19 mouse cellular contexts compared by ENCODE assay signal in genomic region chr6:143193166-143193565, GRCm38 (mm10). TPM values are rescaled to one million over a fixed set of nuclear protein-coding genes. Genes with fewer than 3 reads are reported as not detected.
A peak's percentile ranks its signal among the peaks of the same experiment; 100 is the strongest.
DNase-seq lines count a peak whose midpoint lies in the region; ATAC-seq and TF ChIP-seq lines count a peak whose summit lies in the region.
"Had no signal": no experiment of that assay in that cellular context is flagged by ENCODE, and none has a peak within 500 bp of the region (broad histone marks: within the 10 kb centered on the region; RNA-seq: fewer than 3 reads in every experiment).

No protein-coding gene starts in this region.

- H3K27ac ChIP-seq in kidney, adult 2 months (ENCODE audit: insufficient read depth, low read depth, low read length) = no peak overlapping the region
- H3K27ac ChIP-seq in kidney, embryonic 15.5 days = no peak overlapping the region
- H3K27ac ChIP-seq: forebrain, embryonic 13.5 days; limb, embryonic 13.5 days; midbrain, embryonic 12.5 days; stomach, embryonic 15.5 days had no signal

- no peak overlapping the region for H3K9ac ChIP-seq in kidney, embryonic 15.5 days
- H3K9ac ChIP-seq: forebrain, embryonic 13.5 days; limb, embryonic 13.5 days; midbrain, embryonic 12.5 days; stomach, embryonic 15.5 days had no signal

- no peak for ATAC-seq in kidney, embryonic 15.5 days (replicated peaks; ENCODE audit: low FRiP score)
- ATAC-seq: activated CD4-positive, CD25-positive, alpha-beta regulatory T cell, adult 4 months; forebrain, embryonic 13.5 days; intestine, postnatal 0 days had no signal

- no peak overlapping the region for H3K4me2 ChIP-seq in kidney, embryonic 15.5 days
- H3K4me2 ChIP-seq: forebrain, embryonic 13.5 days; midbrain, embryonic 12.5 days; stomach, embryonic 15.5 days had no signal

- peak; percentile 13 for DNase-seq in embryo, embryonic 10.5 days (ENCODE audit: low spot score)
- DNase-seq in embryo, embryonic 10 days (ENCODE audit: low spot score) = no peak
- DNase-seq in kidney, adult 2 months = peak; percentile 64
- DNase-seq in fat pad, adult 2 months (ENCODE audit: extremely low read depth, low read depth, low spot score) = peak; percentile 47
- DNase-seq in kidney, postnatal 25 days = peak; percentile 45 to 63
- DNase-seq in left cerebral cortex, adult 18-20 months (ENCODE audit: low spot score in 2 of 2) = no peak
- DNase-seq: adrenal gland, adult 8-10 months; cerebellum, adult 11-12 months; lung, adult 2 months; thymus, postnatal 25 days had no signal

- H3K27me3 ChIP-seq in kidney, adult 2 months (replicated peaks; ENCODE audit: control insufficient read depth, insufficient read depth, low read length) = no peaks in the 10 kb centered on the region
- H3K27me3 ChIP-seq in kidney, embryonic 15.5 days = no peaks in the 10 kb centered on the region
- H3K27me3 ChIP-seq: forebrain, embryonic 13.5 days; limb, embryonic 13.5 days; midbrain, embryonic 12.5 days; stomach, embryonic 15.5 days had no signal

- 31% methylated on average over 10 of the region's 10 CpGs for WGBS in kidney, adult 2 months
- WGBS in kidney, embryonic 15.5 days = 61% methylated on average over 10 of the region's 10 CpGs

- H3K9me3 ChIP-seq in kidney, embryonic 15.5 days (replicated peaks) = no peaks in the 10 kb centered on the region
- H3K9me3 ChIP-seq: forebrain, embryonic 13.5 days; heart, embryonic 10.5 days; limb, embryonic 13.5 days; midbrain, embryonic 12.5 days; stomach, embryonic 15.5 days had no signal

- peaks cover 14% of the 10 kb centered on the region; the same call in 1 of the 2 replicates for H3K4me1 ChIP-seq in kidney, adult 2 months (ENCODE audit: control insufficient read depth, insufficient read depth, low read length)
- H3K4me1 ChIP-seq in kidney, embryonic 15.5 days = peaks cover 21% of the 10 kb centered on the region
- H3K4me1 ChIP-seq: forebrain, embryonic 13.5 days had no signal

- no peaks in the 10 kb centered on the region; the same call in 1 of the 2 replicates for H3K36me3 ChIP-seq in kidney, adult 2 months (ENCODE audit: control insufficient read depth, insufficient read depth, low read length)
- H3K36me3 ChIP-seq in kidney, embryonic 15.5 days = peaks cover 54% of the 10 kb centered on the region

- H3K4me3 ChIP-seq in kidney, adult 2 months (ENCODE audit: insufficient read depth, low read depth, low read length) = no peak overlapping the region
- no peak overlapping the region for H3K4me3 ChIP-seq in kidney, embryonic 15.5 days (replicated peaks)
- H3K4me3 ChIP-seq: forebrain, embryonic 13.5 days; heart, embryonic 10.5 days; layer of hippocampus, adult 2 months; limb, embryonic 13.5 days; midbrain, embryonic 12.5 days; stomach, embryonic 15.5 days had no signal

- no peak for TF ChIP-seq POLR2A in kidney, adult 2 months (IDR thresholded peaks at IDR 0.05; ENCODE audit: low read depth, low read length)

- TF ChIP-seq CTCF in kidney, adult 2 months (conservative IDR thresholded peaks at IDR 0.05; ENCODE audit: insufficient read depth, insufficient read length, low read depth, low read length) = no peak

RNA-seq across cellular contexts. Expression of gene Etnk1, which starts 26.1 kb away (rescaled TPM):
- polyA plus RNA-seq in kidney, adult 2 months (2012; rRNA removed) = 71.5 and 71.6 TPM in 2 replicates
- 26.4 and 28.2 TPM in 2 replicates for polyA plus RNA-seq in kidney, embryonic 15.5 days (2015; fragmentation: Nextera tagmentation; extraction: Ambion mirVana)
- 100 to 1,000 TPM; 191 to 198 TPM for total RNA-seq in left cerebral cortex, adult 18-20 months (2021)

Comparison
In these comparisons a context has a peak if more than half of its experiments do, and no peak if none do; other contexts are left out.
1. DNase-seq: peak in embryo, embryonic 10.5 days (single experiment), kidney, adult 2 months (single experiment), fat pad, adult 2 months (single experiment) and kidney, postnatal 25 days (2 of 2); none in embryo, embryonic 10 days (single experiment) and left cerebral cortex, adult 18-20 months (0 of 2).